Mouse (Mus musculus) lung, adult 18-20 months (tissue): ENCODE results near the gene 1700125H20Rik.
"Not testable (repeated sequence)": the region's sequence is repeated elsewhere in the genome, so short reads cannot be mapped to it uniquely, and the experiment has no call there.

Experiments
- DNase-seq, 2 experiments: peaks; one replicate each; pipeline ENCODE4 v3.0.0; 2022; ENCODE audit warnings: mixed read lengths in 2 of 2

1700125H20Rik gene

GRCm38 (mm10) chr11:85170058-85170740, at the start of gene 1700125H20Rik:
TSS of gene 1700125H20Rik (plus strand) at chr11:85170404.
- peak; percentile 88 to 90 for DNase-seq

GRCm38 (mm10) chr11:85122073-85122472, 48.1 kb upstream of the 1700125H20Rik start:
- no peak for DNase-seq

DNA sequence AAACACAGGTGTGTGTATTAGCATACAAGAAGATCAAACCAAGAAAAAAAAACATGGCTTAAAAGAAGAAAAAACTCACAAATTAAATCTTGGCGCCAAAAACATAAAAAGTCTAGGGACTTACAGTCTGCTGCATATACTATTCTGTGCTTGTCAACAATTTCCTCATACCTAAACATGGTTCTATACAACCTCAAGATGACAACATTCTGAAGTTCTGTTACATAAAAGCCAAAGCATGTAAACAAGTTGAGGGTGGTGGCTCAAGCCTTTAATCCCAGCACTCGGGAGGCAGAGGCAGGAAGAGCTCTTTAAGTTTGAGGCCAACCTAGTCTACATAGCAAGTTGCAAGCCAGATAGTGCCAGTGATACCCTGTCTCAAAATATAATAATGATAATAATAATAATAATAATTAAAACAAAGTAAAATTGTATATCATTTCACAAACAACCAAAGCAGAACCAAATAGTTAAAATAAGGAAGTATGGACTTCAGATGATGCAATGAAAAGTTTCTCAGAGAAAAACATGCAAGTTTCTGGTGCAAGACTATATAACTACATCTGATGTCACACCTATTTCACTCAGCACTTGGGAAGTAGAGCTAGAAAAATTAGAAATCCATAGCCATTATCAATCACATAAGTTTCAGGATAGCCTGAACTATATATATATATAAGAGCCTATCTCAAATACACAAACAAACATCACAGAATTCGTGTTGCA, 46.8 kb upstream of the 1700125H20Rik start:
- no peak for DNase-seq

DNA sequence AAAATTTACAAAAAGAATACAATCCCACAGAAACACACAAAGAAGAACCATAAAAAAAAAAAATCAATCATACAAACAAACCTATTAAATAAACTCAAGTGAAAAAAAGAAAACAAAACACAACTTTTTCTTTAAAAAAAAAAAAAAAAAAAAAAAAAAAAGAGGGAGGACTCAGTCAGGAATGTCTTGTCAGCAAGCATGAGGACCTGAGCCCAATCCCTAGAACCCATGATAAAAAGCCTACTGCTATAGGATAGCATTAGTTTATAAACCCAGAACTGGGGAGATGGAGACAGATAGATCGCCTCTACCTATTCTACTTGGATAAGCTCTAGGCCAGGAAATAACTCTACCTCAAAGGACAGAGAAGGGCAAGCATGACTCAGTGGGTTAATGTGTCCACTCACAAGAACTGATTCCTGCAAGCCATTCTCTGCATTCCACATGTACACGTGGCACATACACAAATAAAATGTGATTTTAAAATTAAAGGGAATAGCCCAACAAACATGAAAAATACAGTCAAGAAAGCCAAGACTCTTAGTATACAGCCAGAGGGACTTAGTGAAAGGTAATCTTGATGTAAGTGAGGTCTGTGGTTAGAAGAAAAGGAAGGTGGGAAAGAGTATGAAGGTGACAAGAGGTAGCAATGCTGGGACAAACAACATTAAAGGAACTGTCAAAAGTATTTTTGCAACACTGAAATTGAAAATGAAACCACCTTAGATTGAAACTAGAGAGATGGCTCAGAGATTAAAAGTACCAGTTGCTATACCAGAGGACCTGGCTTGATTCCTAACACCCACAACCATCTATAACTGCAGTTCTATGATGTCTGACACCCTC, 43.7 kb upstream of the 1700125H20Rik start:
- no peak for DNase-seq

GRCm38 (mm10) chr11:85128883-85129282, 41.3 kb upstream of the 1700125H20Rik start:
- DNase-seq = no peak

DNA sequence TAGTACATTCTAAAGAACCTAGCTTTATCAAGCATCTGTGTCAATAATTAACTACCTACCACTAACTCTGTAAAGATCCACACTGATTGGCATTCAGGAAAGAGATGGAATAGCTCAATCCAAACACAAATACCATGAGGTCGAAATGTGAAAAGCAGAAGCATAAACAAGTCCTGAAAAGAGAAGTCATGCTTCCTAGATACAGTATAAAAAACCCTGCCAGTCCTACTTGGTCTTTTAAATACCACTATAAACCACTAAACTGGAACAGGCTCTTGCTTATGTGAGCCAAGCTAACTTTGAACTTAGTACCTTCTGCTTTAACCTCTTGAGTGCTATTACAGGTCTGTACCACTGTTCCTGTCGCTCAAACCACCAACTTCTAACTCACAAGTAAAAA, 38.7 kb upstream of the 1700125H20Rik start:
- no peak for DNase-seq

DNA sequence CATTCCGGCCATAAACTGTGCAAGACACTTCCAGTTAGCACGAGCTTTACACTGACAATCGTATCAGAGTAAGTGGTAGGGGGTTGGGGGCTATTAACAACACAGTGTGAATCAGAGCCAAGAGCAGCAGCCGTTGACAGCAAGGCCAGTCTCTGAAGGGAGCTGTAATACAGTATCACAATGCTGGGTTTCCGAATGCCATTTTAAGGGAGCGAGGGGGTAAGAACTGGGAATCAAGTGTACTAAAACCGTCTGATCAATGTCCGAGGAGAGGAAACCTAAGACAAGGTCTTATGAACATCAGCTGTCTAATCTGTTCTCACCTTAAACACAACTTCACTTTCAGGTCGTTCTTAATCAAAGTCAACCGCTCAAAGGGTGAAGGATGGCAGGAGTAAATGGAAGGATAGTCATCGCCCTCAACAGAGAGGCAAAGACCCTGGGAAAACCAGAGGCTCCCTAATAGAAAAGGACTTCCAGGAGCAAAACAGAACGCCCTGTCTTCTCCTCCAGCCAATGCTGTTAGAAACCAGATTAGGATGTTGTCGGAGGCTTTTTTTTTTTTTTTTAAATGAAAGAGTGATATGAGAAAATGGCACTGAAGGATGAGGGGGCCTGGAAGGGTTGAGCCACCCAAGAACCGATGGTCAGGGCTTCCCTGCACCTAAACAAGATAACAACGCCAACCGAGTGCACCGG, 31.3 kb upstream of the 1700125H20Rik start:
- DNase-seq = peak; percentile 2 to 6

- DNase-seq = peak; percentile 96 to 97
Measured at GRCm38 (mm10) chr11:85139581-85140540, 30.3 kb upstream of the 1700125H20Rik start, which contains the start of gene Usp32. TSS of gene Usp32 (minus strand) at chr11:85140161.

DNA sequence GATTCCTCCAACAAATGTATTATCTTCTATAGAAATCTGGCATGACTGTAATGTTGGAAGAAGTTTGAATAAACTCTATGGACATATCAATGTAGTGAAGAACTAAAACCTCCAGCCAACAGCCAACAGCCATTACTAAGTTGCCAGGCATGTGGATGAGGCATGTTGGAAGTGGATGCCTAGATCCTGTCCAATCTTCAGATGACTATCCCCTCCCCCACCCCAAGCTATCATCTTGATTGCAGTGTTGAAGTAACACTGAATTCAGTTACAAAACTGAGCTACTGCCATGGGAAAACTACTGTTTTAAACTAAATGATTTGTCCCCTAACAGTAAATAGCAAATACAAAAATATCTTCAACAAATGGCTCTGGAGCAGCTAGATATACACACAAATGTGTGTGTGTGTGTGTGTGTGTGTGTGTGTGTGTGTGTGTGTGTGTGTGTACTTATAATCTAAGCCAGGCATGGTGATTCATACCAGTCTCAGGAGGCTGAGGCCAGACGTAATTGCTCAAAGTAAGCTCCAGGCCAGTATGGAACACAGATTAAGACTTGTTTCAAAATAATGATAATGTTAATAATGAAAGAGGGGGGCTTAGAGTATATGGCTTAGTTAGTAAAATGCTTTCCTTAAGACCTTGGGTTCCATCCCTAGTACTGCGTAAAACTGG, 17.8 kb upstream of the 1700125H20Rik start:
- DNase-seq = no peak

DNA sequence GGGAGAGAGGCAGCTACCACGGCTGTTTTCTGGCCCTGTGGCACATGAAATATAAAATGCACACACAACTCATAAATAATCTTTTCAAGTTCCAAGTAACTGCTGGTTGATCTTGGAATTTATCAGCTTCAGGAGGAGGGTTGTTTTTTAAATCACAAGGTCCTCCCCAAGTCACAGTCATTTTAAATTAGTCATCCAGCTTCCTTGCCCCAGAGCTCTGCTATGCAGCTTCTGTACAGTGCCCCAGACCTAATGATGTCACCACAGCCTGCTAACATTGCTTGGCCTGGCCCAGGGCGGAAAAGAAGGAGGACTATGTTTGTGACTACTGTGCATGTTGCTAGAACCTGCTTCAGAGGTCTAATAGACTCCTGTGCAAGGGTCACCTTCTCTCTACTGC, 12.9 kb upstream of the 1700125H20Rik start:
- no peak for DNase-seq

DNA sequence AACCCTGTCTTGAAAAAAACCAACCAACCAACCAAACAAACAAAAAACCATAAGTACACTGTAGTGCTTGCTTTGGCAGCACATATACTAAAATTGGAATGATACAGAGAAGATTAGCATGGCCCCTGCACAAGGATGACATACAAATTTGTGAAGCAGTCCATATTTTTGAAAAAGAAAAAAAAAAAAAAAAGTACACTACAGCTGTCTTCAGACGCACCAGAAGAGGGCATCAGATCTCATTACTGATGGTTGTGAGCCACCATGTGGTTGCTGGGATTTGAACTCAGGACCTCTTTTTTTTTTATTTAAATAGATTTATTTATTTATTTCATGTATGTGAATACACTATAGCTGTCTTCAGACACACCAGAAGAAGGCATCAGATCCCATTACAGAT, 7.2 kb upstream of the 1700125H20Rik start:
- not testable (repeated sequence) for DNase-seq

GRCm38 (mm10) chr11:85164371-85164770, 5.8 kb upstream of the 1700125H20Rik start:
- no peak for DNase-seq

DNA sequence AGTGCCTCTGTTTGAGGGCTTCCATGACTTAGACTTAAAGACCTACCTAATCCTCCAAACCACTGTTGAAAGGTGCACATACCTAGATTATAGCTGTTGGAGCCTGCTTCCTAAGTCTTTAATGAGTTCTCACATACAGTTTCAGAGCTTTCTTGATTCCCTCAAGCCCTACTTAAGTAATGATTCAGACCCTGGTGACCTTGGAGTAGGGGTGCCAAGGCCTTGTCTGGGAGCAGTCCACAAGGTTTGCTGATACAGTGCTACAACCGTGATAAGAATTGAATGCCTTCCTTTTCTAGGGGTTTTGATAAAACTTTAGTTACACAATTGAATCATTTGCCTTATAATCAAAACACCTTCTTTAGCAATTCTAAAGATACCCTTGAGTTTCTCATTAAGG, 2.7 kb upstream of the 1700125H20Rik start:
- no peak for DNase-seq

DNA sequence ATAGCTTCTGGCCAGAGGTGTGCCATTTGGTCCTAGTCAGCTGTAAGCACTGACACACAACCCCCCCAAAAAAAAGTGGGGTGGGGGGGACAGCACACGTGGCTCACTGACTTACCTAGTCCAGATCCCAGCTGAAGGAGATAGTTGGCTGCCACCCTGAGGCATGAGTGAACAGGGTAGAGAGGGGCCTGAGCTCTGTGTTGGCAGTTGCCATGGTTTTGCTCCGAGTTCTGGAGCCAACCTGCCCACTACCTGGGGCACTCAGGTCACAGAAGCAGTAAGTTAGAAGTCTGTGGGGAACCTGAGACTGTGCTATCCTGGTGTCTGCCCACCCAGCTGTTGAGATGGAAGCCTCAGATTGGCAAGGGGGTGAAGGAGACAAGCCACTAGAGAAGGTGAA, 629 bp downstream of the 1700125H20Rik start:
- no peak for DNase-seq

DNA sequence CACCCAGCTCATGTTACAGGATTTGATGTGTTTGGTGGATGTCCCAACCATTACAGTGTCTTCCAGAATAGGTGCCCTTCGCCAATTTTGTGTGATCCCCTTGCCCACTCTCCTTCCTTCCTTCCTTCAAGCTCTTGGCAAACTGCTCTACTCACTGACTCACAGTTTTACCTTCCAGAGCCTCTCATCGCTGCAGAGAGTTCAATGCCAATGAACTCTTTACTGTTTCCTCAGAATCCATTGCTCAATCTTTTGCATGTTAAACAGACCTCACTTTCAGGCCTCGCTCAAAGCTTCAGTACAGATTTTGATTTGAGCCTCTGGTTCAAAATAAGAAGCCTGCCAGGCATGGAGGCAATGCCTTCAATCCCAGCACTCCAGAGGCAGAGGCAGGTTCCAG, 5.7 kb downstream of the 1700125H20Rik start:
- no peak for DNase-seq

DNA sequence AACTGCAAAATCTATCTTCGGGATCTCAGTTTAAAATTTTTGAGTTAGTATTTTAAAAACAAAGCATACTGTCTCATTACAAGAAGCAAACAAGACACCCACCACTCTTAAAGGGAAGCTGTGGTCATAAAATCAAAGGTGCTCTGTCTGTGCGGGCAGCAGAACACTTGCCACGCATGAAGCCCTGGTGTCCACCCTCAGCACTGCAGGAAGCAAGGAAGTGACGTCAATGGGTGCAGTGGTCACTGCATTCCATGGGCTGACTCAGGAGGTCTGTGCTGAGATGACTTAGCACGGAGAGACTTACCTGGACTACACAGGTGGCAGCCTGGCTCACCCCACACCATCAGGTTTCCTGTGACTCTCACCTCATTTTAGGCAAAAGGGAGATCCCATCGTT, 7.6 kb downstream of the 1700125H20Rik start:
- DNase-seq = no peak

GRCm38 (mm10) chr11:85178413-85178812, 8.2 kb downstream of the 1700125H20Rik start:
- no peak for DNase-seq

DNA sequence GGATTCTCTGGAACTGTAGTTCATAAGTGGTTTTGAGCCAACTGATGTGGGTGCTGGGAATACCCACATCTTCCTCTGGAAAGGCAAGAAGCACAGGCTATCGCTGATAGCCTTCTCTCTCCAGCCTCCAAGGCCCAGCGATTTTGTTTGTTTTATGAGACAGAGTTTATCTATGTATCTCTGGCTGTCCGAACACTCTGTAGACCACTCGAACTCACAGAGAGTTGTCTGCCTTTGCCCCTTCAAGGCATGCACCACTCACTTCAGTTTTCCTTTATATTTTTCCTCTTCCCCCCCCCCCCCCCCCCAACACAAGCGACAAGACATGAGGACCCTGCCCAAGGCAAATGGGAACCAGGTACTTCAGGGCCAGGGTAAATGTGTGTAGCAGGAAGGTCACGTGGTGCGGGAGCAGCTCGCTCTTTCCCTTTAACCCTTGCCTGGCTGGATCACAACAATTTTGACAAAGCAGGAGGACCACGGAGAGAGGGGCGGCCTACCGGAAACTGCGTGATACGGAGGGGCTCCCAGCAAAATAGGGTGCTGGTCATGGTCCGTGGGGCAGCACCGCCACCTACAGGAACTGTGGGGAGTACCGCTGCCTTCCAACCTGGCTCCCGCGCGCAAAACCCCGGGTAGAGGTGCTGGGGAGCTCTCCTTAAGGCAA, 12.5 kb downstream of the 1700125H20Rik start:
- peak; percentile 51 to 58 for DNase-seq

DNA sequence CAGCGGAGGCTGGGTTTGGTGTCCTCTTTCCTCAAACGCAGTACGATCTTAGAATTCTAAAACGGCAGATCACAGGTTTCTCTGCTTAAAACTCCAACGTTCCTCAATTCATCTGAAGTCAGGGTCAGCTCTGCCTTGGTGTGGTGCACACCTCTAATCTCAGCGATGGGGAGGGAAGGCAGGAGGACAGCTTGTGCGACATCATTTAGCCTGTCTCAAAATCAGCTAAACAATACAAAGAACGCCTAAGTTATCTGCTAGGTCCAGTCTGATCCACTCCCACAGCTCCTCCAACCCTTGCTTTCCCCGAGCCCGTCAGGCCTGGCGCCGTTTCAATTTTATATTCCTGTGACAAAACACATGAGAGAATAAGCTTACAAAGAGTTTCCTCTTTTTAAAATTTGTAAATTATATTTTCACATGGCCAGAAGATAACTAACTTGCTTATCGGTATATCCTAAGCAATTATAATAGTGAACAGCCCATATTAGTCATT, 13.1 kb downstream of the 1700125H20Rik start:
- no peak for DNase-seq

- peak; percentile 18 to 62 for DNase-seq
Measured at GRCm38 (mm10) chr11:85184082-85184481, 13.9 kb downstream of the 1700125H20Rik start.
